Mouse (Mus musculus): ENCODE results near the gene Tmem35b. TPM values are rescaled to one million over a fixed set of nuclear protein-coding genes. Genes with fewer than 3 reads are reported as not detected.

Gene Tmem35b
- polyA plus RNA-seq, 1 experiment from 2014 or later, result 12.6 TPM

DNA sequence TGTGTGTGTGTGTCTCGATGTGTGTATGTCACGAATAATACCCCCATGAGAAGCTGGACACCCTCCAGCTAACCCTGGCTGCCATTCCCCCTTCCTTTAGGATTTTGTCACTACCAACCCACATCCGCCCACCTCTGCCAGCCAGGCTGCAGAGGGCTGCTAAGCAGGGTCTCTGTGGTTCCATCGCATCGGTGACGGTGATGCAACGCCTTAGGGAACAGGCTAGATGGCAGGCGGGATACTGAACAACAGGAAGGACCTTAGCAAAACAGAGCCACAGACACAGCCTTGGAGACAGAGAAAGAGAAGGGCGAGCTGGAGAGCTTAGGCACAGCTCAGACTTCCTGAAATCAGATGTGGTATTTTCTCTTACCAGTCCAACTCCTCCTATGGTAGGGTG, 55.2 kb downstream of the Tmem35b start:
- no peak for ATAC-seq (ENCODE audit: extremely low read depth, insufficient number of reproducible peaks, low FRiP score, low TSS enrichment)
- Histone ChIP-seq H3K36me3 (no peaks in the 10 kb centered on the region), H3K9me3 (no peaks in the 10 kb centered on the region), H3K4me1 (no peaks in the 10 kb centered on the region), H3K27me3 (replicated peaks) (peaks cover 83% of the 10 kb centered on the region), H3K4me3 (no peak overlapping the region), H3K4me2 (no peak overlapping the region), H3K27ac (replicated peaks) (no peak overlapping the region), H3K9ac (no peak overlapping the region)
- 43% methylated on average over 9 of the region's 9 CpGs for WGBS

Other genes starting within 250 kb of the Tmem35b start
- gene Zmym4, start 155.6 kb upstream of the Tmem35b start, polyA plus RNA-seq (2015; fragmentation: Nextera tagmentation; extraction: Ambion mirVana), result 12.9 and 13.7 TPM in 2 replicates
- 44.3 and 47.4 TPM in 2 replicates for gene Sfpq, start 102.4 kb upstream of the Tmem35b start, polyA plus RNA-seq (2015; fragmentation: Nextera tagmentation; extraction: Ambion mirVana)
- 11.4 and 16.6 TPM in 2 replicates for gene Zmym1, start 62.5 kb upstream of the Tmem35b start, polyA plus RNA-seq (2015; fragmentation: Nextera tagmentation; extraction: Ambion mirVana)
- 10.6 and 10.7 TPM in 2 replicates for gene Zmym6, start 46.3 kb upstream of the Tmem35b start, polyA plus RNA-seq (2015; fragmentation: Nextera tagmentation; extraction: Ambion mirVana)
- gene Dlgap3, start 45.5 kb downstream of the Tmem35b start, polyA plus RNA-seq (2015; fragmentation: Nextera tagmentation; extraction: Ambion mirVana), result 0.45 and 0.57 TPM in 2 replicates
- gene Smim12, start 120.1 kb downstream of the Tmem35b start, polyA plus RNA-seq (2015; fragmentation: Nextera tagmentation; extraction: Ambion mirVana), result 57.3 and 61.5 TPM in 2 replicates
- gene Gja4, start 190.3 kb downstream of the Tmem35b start, polyA plus RNA-seq (2015; fragmentation: Nextera tagmentation; extraction: Ambion mirVana), result 29.5 and 32.9 TPM in 2 replicates
- not detected in 2 replicates for gene Gjb3, start 207.2 kb downstream of the Tmem35b start, polyA plus RNA-seq (2015; fragmentation: Nextera tagmentation; extraction: Ambion mirVana)
- 0.23 TPM in 1 of 2 replicates, not detected in the other for gene Gjb4, start 230.4 kb downstream of the Tmem35b start, polyA plus RNA-seq (2015; fragmentation: Nextera tagmentation; extraction: Ambion mirVana)
- gene Gjb5, start 234.5 kb downstream of the Tmem35b start, polyA plus RNA-seq (2015; fragmentation: Nextera tagmentation; extraction: Ambion mirVana), result 0.22 and 0.37 TPM in 2 replicates

Data from heart, embryonic 13.5 days (tissue).